Mouse (Mus musculus) megakaryocyte, adult 5-6 weeks (primary cell): ENCODE measurements around the gene Olfr585. TPM values are rescaled to one million over a fixed set of nuclear protein-coding genes. Genes with fewer than 3 reads are reported as not detected.

Source experiments
- ATAC-seq: 2 replicates; pipeline ENCODE4 v1.8.0; 2016; ENCODE audit warnings: mild to moderate bottlenecking, inconsistent platforms; ENCODE audit not compliant: poor library complexity, severe bottlenecking
- total RNA-seq, 2 experiments: library from RNA; stranded (forward) in 1 of 2; stranded (reverse) in 1 of 2; fragments of 153-499, 151-499 nt in 1 of 2; fragments of 221-1000, 200-1000 nt in 1 of 2; gene quantifications; 2 replicates each; pipeline versions ENCODE4 v1.2.3 to v1.2.4; 2015 to 2017

Olfr585 gene
- total RNA-seq (2015): not detected in 2 replicates
- not detected in 2 replicates for total RNA-seq (2017)

- ATAC-seq: no peak
Observed at GRCm38 (mm10) chr7:103097420-103097819, at the start of gene Olfr585. Olfr585 (plus strand) TSS chr7:103097720.

GRCm38 (mm10) chr7:103051000-103051399 is 46.5 kb upstream of the Olfr585 start, which contains the start of gene Olfr583:
Olfr583 (plus strand) TSS chr7:103051300.
- ATAC-seq: no peak

GRCm38 (mm10) chr7:103081585-103081984 is 15.9 kb upstream of the Olfr585 start, which contains the start of gene Olfr584:
Olfr584 (plus strand) TSS chr7:103081885.
- ATAC-seq: no peak

- ATAC-seq: no peak
Observed at GRCm38 (mm10) chr7:103119406-103119805, 21.9 kb downstream of the Olfr585 start.

GRCm38 (mm10) chr7:103125538-103125937 is 28.0 kb downstream of the Olfr585 start, which contains the start of gene Olfr586:
Olfr586 (minus strand) TSS chr7:103125638.
- ATAC-seq: no peak

- no peak for ATAC-seq
Observed at GRCm38 (mm10) chr7:103140579-103140978, 43.1 kb downstream of the Olfr585 start, which contains the start of gene Olfr588-ps1. Olfr588-ps1 (plus strand) TSS chr7:103140879.

Other genes with a start within 250 kb of the Olfr585 start
- gene Olfr566, start 239.0 kb upstream of the Olfr585 start, total RNA-seq (2015): not detected in 2 replicates
- not detected in 2 replicates for gene Olfr566, start 239.0 kb upstream of the Olfr585 start, total RNA-seq (2017)
- gene Olfr568, start 220.6 kb upstream of the Olfr585 start, total RNA-seq (2015): not detected in 2 replicates
- not detected in 2 replicates for gene Olfr568, start 220.6 kb upstream of the Olfr585 start, total RNA-seq (2017)
- gene Olfr569, start 206.8 kb upstream of the Olfr585 start, total RNA-seq (2015): not detected in 2 replicates
- gene Olfr569, start 206.8 kb upstream of the Olfr585 start, total RNA-seq (2017): not detected in 2 replicates
- gene Olfr570, start 203.1 kb upstream of the Olfr585 start, total RNA-seq (2015): not detected in 2 replicates
- gene Olfr570, start 203.1 kb upstream of the Olfr585 start, total RNA-seq (2017): not detected in 2 replicates
- not detected in 2 replicates for gene Olfr571, start 180.2 kb upstream of the Olfr585 start, total RNA-seq (2015)
- gene Olfr571, start 180.2 kb upstream of the Olfr585 start, total RNA-seq (2017): not detected in 2 replicates
- gene Olfr572, start 173.3 kb upstream of the Olfr585 start, total RNA-seq (2015): not detected in 2 replicates
- gene Olfr572, start 173.3 kb upstream of the Olfr585 start, total RNA-seq (2017): not detected in 2 replicates
- not detected in 2 replicates for gene Olfr573-ps1, start 155.1 kb upstream of the Olfr585 start, total RNA-seq (2015)
- not detected in 2 replicates for gene Olfr573-ps1, start 155.1 kb upstream of the Olfr585 start, total RNA-seq (2017)
- gene Olfr574, start 149.3 kb upstream of the Olfr585 start, total RNA-seq (2015): not detected in 2 replicates
- not detected in 2 replicates for gene Olfr574, start 149.3 kb upstream of the Olfr585 start, total RNA-seq (2017)
- not detected in 2 replicates for gene Olfr575, start 138.9 kb upstream of the Olfr585 start, total RNA-seq (2015)
- gene Olfr575, start 138.9 kb upstream of the Olfr585 start, total RNA-seq (2017): not detected in 2 replicates
- not detected in 2 replicates for gene Olfr576, start 135.1 kb upstream of the Olfr585 start, total RNA-seq (2015)
- gene Olfr576, start 135.1 kb upstream of the Olfr585 start, total RNA-seq (2017): not detected in 2 replicates
- not detected in 2 replicates for gene Olfr577, start 121.8 kb upstream of the Olfr585 start, total RNA-seq (2015)
- gene Olfr577, start 121.8 kb upstream of the Olfr585 start, total RNA-seq (2017): not detected in 2 replicates
- not detected in 2 replicates for gene Olfr578, start 108.4 kb upstream of the Olfr585 start, total RNA-seq (2015)
- not detected in 2 replicates for gene Olfr578, start 108.4 kb upstream of the Olfr585 start, total RNA-seq (2017)
- not detected in 2 replicates for gene Olfr582, start 59.7 kb upstream of the Olfr585 start, total RNA-seq (2015)
- gene Olfr582, start 59.7 kb upstream of the Olfr585 start, total RNA-seq (2017): not detected in 2 replicates
- not detected in 2 replicates for gene Olfr583, start 46.4 kb upstream of the Olfr585 start, total RNA-seq (2015)
- not detected in 2 replicates for gene Olfr583, start 46.4 kb upstream of the Olfr585 start, total RNA-seq (2017)
- gene Olfr584, start 15.8 kb upstream of the Olfr585 start, total RNA-seq (2015): not detected in 2 replicates
- not detected in 2 replicates for gene Olfr584, start 15.8 kb upstream of the Olfr585 start, total RNA-seq (2017)
- gene Olfr586, start 27.9 kb downstream of the Olfr585 start, total RNA-seq (2015): not detected in 2 replicates
- not detected in 2 replicates for gene Olfr586, start 27.9 kb downstream of the Olfr585 start, total RNA-seq (2017)
- not detected in 2 replicates for gene Olfr588-ps1, start 43.2 kb downstream of the Olfr585 start, total RNA-seq (2015)
- gene Olfr588-ps1, start 43.2 kb downstream of the Olfr585 start, total RNA-seq (2017): not detected in 2 replicates
- not detected in 2 replicates for gene Olfr589, start 58.6 kb downstream of the Olfr585 start, total RNA-seq (2015)
- gene Olfr589, start 58.6 kb downstream of the Olfr585 start, total RNA-seq (2017): not detected in 2 replicates
- gene Olfr591, start 80.6 kb downstream of the Olfr585 start, total RNA-seq (2015): not detected in 2 replicates
- gene Olfr591, start 80.6 kb downstream of the Olfr585 start, total RNA-seq (2017): not detected in 2 replicates
- not detected in 2 replicates for gene Olfr592, start 87.1 kb downstream of the Olfr585 start, total RNA-seq (2015)
- not detected in 2 replicates for gene Olfr592, start 87.1 kb downstream of the Olfr585 start, total RNA-seq (2017)
- not detected in 2 replicates for gene Olfr593, start 114.1 kb downstream of the Olfr585 start, total RNA-seq (2015)
- gene Olfr593, start 114.1 kb downstream of the Olfr585 start, total RNA-seq (2017): not detected in 2 replicates
- not detected in 2 replicates for gene Olfr594, start 119.3 kb downstream of the Olfr585 start, total RNA-seq (2015)
- not detected in 2 replicates for gene Olfr594, start 119.3 kb downstream of the Olfr585 start, total RNA-seq (2017)
- not detected in 2 replicates for gene Usp17ld, start 154.8 kb downstream of the Olfr585 start, total RNA-seq (2015)
- gene Usp17ld, start 154.8 kb downstream of the Olfr585 start, total RNA-seq (2017): not detected in 2 replicates
- not detected in 2 replicates for gene Olfr596, start 207.9 kb downstream of the Olfr585 start, total RNA-seq (2015)
- not detected in 2 replicates for gene Olfr596, start 207.9 kb downstream of the Olfr585 start, total RNA-seq (2017)
- not detected in 2 replicates for gene Olfr597, start 218.6 kb downstream of the Olfr585 start, total RNA-seq (2015)
- not detected in 2 replicates for gene Olfr597, start 218.6 kb downstream of the Olfr585 start, total RNA-seq (2017)
- gene Olfr598, start 225.8 kb downstream of the Olfr585 start, total RNA-seq (2015): not detected in 2 replicates
- gene Olfr598, start 225.8 kb downstream of the Olfr585 start, total RNA-seq (2017): not detected in 2 replicates
- not detected in 2 replicates for gene Olfr599, start 238.2 kb downstream of the Olfr585 start, total RNA-seq (2015)
- not detected in 2 replicates for gene Olfr599, start 238.2 kb downstream of the Olfr585 start, total RNA-seq (2017)